Mouse (Mus musculus) brain, embryonic 14.5 days (tissue): ENCODE results near the gene Hecw2. TPM values are rescaled to one million over a fixed set of nuclear protein-coding genes. Genes with fewer than 3 reads are reported as not detected.

Source experiments
- DNase-seq: peaks from one replicate; pipeline ENCODE4 v3.0.0-alpha.2; 2011; ENCODE audit warnings: low read depth
- CTCF ChIP-seq: fragments of 200-500 bp; IDR thresholded peaks from 2 replicates; pipeline ENCODE4 v1.5.1; 2012; ENCODE audit warnings: inconsistent platforms, mild to moderate bottlenecking, moderate library complexity, borderline replicate concordance; ENCODE audit not compliant: insufficient read depth, insufficient read length; ENCODE audit errors: extremely low read depth
- POLR2A ChIP-seq: fragments of 200-500 bp; IDR thresholded peaks from 2 replicates; pipeline ENCODE4 v1.6.1; 2012; ENCODE audit warnings: mild to moderate bottlenecking, inconsistent platforms, borderline replicate concordance; ENCODE audit not compliant: poor library complexity, insufficient read depth, insufficient read length, severe bottlenecking; ENCODE audit errors: extremely low read depth
- polyA plus RNA-seq: library from polyadenylated mRNA; depleted of rRNA; stranded (reverse); fragments of >200 nt; gene quantifications from 2 replicates; pipeline ENCODE4 v1.2.3, GENCODE M21; 2012

The Hecw2 gene
- polyA plus RNA-seq, 1 experiment, result 4.7 TPM

GRCm38 (mm10) chr1:54015739-54016138 is 179.2 kb downstream of the Hecw2 start:
- DNase-seq, result no peak
- TF ChIP-seq POLR2A, result no peak
- TF ChIP-seq CTCF, result no peak

- TF ChIP-seq CTCF (no peak), POLR2A (no peak)
- no peak for DNase-seq
Measured at GRCm38 (mm10) chr1:54012414-54012813, 182.6 kb downstream of the Hecw2 start.

DNA sequence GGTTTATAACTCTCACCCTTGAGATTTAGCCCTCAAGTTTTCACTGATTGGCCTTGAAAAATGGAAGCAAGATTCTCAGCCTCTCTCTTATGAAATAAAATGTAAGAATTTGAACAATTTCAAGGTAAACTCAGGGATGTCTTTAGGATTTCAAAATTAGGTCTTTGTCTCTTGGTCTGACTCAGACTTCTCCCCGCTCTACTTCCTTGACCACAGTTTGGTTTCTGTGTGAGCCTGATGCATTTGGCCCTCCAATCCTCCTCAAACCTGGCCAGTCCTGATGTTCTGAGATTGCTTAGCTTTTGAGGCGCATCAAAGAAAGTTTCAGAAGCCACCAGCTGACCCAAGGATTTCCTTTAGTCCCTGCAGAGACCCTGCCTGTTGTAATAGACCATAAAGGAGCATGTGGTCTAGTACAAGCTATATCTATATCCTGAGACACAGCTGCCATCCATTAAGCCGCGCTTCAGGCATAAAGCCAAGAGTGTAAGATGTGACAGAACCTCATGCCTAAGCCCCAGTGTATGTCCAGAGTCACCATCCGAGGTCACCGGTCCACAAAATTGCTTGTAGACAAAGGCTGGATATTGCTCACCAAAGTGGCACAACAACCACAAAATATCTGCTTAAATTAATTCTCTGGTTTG is 185.4 kb downstream of the Hecw2 start:
- DNase-seq, result no peak
- TF ChIP-seq POLR2A (no peak), CTCF (no peak)

DNA sequence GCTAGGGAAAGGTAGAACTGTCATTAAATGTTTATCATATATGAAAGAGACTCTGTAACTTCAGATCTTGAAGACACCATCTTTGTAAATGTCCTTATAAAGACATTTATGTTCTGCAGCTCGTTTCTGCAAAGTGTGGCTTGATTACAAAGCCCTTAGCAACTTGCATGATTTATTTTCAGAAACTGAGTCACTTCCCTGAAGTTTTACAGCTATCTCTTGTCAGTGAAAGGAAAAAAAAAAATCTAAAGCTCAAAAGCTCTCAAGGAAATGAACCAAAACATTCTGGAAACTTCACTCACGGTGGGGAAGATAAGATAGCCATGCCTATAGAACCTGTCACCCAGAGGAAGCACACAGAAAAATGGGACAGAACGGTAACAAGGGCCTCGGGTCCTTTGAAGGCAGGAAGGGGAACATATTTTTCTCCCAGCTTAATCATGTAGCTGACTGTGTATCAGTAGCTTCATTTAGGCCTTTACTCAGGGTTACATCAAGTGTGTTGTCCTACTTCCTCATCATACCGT is 189.0 kb downstream of the Hecw2 start:
- DNase-seq, result no peak
- TF ChIP-seq CTCF, result no peak
- no peak for TF ChIP-seq POLR2A

DNA sequence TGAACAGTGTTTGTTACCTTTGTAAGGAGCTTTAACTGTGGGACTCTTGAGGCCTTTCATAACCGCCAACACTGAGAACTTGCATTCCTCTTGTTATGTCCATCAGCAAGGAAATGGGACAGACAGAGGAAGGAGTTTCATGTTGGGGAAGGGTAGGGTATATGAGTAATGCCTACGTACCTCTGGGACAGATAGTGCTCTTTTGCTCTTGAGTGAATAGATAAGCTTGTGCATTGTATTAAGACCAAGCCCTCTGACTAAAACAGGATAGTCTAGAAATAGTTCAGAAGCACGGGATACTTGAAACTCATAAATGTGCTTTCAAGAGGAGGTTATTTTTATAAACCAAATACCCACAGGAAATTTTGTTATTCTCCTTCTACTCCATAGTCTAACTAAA is 191.7 kb downstream of the Hecw2 start:
- DNase-seq, result no peak

GRCm38 (mm10) chr1:54002077-54002476 is 192.9 kb downstream of the Hecw2 start:
- DNase-seq, result no peak
- TF ChIP-seq POLR2A (no peak), CTCF (no peak)

More for the DNA sequence above, 191.7 kb downstream of the Hecw2 start:
- TF ChIP-seq CTCF (no peak), POLR2A (no peak)

DNA sequence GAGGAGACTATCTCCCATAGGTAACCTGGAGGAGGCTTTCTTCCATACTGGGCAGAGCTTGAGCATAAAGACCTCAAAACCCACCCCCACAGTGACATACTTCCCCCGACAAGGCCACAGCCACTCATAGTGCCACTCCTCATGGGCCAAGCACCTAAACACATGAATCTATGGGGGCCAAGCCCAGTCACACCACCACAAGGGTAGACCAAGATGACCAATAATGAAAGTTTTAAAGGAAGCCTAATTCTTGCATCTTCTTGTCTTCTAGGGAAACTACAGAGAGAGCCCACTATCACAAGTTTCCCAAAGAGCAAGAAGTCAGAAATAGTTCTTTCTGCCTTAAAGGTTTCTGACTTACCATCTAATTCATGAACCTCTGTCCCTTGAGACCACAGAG is 197.7 kb downstream of the Hecw2 start:
- no peak for DNase-seq
- TF ChIP-seq POLR2A (no peak), CTCF (no peak)

- DNase-seq, result no peak
- no peak for TF ChIP-seq POLR2A
- TF ChIP-seq CTCF, result no peak
Measured at GRCm38 (mm10) chr1:53986185-53986892, 208.6 kb downstream of the Hecw2 start.

- DNase-seq, result no peak
- no peak for TF ChIP-seq POLR2A
- no peak for TF ChIP-seq CTCF
Measured at GRCm38 (mm10) chr1:53978514-53978831, 216.5 kb downstream of the Hecw2 start.

DNA sequence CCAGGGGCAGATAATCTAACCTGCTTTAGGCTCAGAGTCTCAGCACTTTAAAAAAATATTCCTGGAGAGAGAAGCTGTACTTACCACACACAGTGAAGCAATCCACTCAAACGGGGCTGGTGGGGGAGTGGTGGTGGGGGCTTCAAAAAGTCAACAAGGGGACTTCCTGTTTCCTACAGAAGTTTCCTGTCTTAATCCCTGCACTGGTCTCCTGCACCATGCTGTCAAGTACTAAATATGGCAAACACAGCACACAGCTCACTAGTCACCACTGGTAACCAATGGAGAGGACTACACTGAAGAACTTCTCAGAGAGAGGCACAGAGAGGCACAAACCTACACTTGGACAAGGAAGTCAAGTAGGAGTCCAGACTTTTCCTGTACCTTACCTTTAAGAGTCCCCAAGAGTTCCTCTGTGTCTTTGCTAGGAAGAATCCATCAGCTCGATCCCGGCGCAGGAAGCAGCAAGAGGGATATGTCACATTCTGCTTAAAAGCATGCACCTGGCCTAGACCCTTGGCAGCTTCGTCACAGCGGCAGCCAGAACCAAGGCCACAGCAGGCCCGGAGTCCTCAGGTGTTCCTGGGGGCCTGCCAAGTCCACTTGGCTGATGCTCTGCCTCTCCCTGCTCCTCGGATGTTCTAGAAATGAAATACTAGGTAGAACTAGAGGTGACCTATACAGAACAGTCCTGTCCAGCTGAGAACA is 217.0 kb downstream of the Hecw2 start:
- DNase-seq, result no peak
- no peak for TF ChIP-seq CTCF
- TF ChIP-seq POLR2A, result no peak

GRCm38 (mm10) chr1:53976721-53977120 is 218.2 kb downstream of the Hecw2 start:
- TF ChIP-seq CTCF (no peak), POLR2A (no peak)
- DNase-seq, result no peak
